Mouse (Mus musculus) forebrain, embryonic 15.5 days (tissue): ENCODE data around the gene Gm16429. TPM values are rescaled to one million over a fixed set of nuclear protein-coding genes. Genes with fewer than 3 reads are reported as not detected.
"Not testable (repeated sequence)": the region's sequence is repeated elsewhere in the genome, so short reads cannot be mapped to it uniquely, and the experiment has no call there.

ENCODE experiments used
- ATAC-seq: fragments of 200-750 bp; cut with Nextera tagmentation; replicated peaks from 2 replicates; pipeline ENCODE4 v1.8.0; 2017; ENCODE audit warnings: mild to moderate bottlenecking, moderate TSS enrichment, moderate library complexity
- H3K27ac ChIP-seq: fragments of 300-500 bp; sonication (generic); replicated peaks from 2 replicates; pipeline ENCODE4 v1.5.1; 2015; ENCODE audit warnings: mild to moderate bottlenecking, inconsistent platforms
- H3K27me3 ChIP-seq: fragments of 300-500 bp; sonication (generic); 2 replicates; pipeline ENCODE4 v1.6.1; 2015; ENCODE audit warnings: inconsistent platforms
- H3K36me3 ChIP-seq: fragments of 300-500 bp; sonication (generic); 2 replicates; pipeline ENCODE4 v1.6.1; 2015; ENCODE audit warnings: mild to moderate bottlenecking, inconsistent platforms
- H3K4me1 ChIP-seq: fragments of 300-500 bp; sonication (generic); 2 replicates; pipeline ENCODE4 v1.6.1; 2015; ENCODE audit warnings: inconsistent platforms
- H3K4me2 ChIP-seq: fragments of 300-500 bp; sonication (generic); replicated peaks from 2 replicates; pipeline ENCODE4 v1.6.1; 2015; ENCODE audit warnings: mild to moderate bottlenecking, inconsistent platforms
- H3K4me3 ChIP-seq: fragments of 300-500 bp; sonication (generic); 2 replicates; pipeline ENCODE4 v1.5.1; 2015; ENCODE audit warnings: mild to moderate bottlenecking, inconsistent platforms
- H3K9ac ChIP-seq: fragments of 300-500 bp; sonication (generic); replicated peaks from 2 replicates; pipeline ENCODE4 v1.6.1; 2015; ENCODE audit warnings: mild to moderate bottlenecking, inconsistent platforms
- H3K9me3 ChIP-seq: fragments of 300-500 bp; sonication (generic); 2 replicates; pipeline ENCODE4 v1.6.1; 2016; ENCODE audit warnings: inconsistent platforms
- WGBS: fragments of 180-500 bp; shearing (Covaris S2); methylation state at CpG from one replicate; pipeline ENCODE4 v1.1.7; 2015; ENCODE audit warnings: mixed read lengths; 5-methylcytosine and 5-hydroxymethylcytosine counted together
- polyA plus RNA-seq: library from polyadenylated mRNA; unstranded; fragments of >200 nt; fragmentation: Nextera tagmentation; extraction: Ambion mirVana; gene quantifications from 2 replicates; pipeline ENCODE4 v1.2.1, GENCODE M21; 2015

Gene Gm16429
- polyA plus RNA-seq, result not detected in 2 replicates

- H3K36me3 ChIP-seq, H3K9ac ChIP-seq, ATAC-seq, H3K4me2 ChIP-seq, H3K4me3 ChIP-seq, H3K9me3 ChIP-seq, H3K4me1 ChIP-seq, H3K27ac ChIP-seq, H3K27me3 ChIP-seq: not testable (repeated sequence)
- WGBS, result no CpG with 5 or more reads among the region's 1 CpGs
Observed at GRCm38 (mm10) chr5:93928952-93929351, at the start of gene Gm16429. Gm16429 (minus strand) TSS chr5:93929052.

Other genes with a start within 250 kb of the Gm16429 start
- not detected in 2 replicates for gene Gm7792, start 85.3 kb downstream of the Gm16429 start, polyA plus RNA-seq
- gene BC061212, start 141.5 kb upstream of the Gm16429 start, polyA plus RNA-seq, result not detected in 2 replicates
- gene Gm6351, start 147.3 kb upstream of the Gm16429 start, polyA plus RNA-seq, result not detected in 2 replicates